ENCODE assay signal across 8 mouse cellular contexts in genomic region chr13:76215397-76215796, GRCm38 (mm10).
DNase-seq lines count a peak whose midpoint lies in the region; ATAC-seq and TF ChIP-seq lines count a peak whose summit lies in the region.

No protein-coding gene starts in this region.

- H3K27me3 ChIP-seq in lung, postnatal 0 days (replicated peaks; ENCODE audit: insufficient read depth, low read length), result no peaks in the 10 kb centered on the region
- no peaks in the 10 kb centered on the region for H3K27me3 ChIP-seq in midbrain, embryonic 15.5 days (replicated peaks)

- no peak for TF ChIP-seq POLR2A in lung, adult 2 months (IDR thresholded peaks at IDR 0.05; ENCODE audit: borderline replicate concordance, extremely low read depth, low read depth, low read length)

- H3K9ac ChIP-seq in lung, postnatal 0 days (replicated peaks; ENCODE audit: low read depth), result no peak overlapping the region
- H3K9ac ChIP-seq in midbrain, embryonic 15.5 days, result no peak overlapping the region

- peak; percentile 96 for ATAC-seq in cerebellum, adult (ENCODE audit: insufficient number of reproducible peaks, low FRiP score, low TSS enrichment)
- ATAC-seq in lung, postnatal 0 days, result no peak
- peak; percentile 80 for ATAC-seq in midbrain, embryonic 15.5 days (replicated peaks)

- no peak overlapping the region for H3K27ac ChIP-seq in lung, postnatal 0 days (ENCODE audit: low read length)
- no peak overlapping the region for H3K27ac ChIP-seq in midbrain, embryonic 15.5 days

- TF ChIP-seq CTCF in lung, postnatal 0 days (IDR thresholded peaks at IDR 0.05), result peak; percentile 63
- TF ChIP-seq CTCF in lung, adult 2 months (IDR thresholded peaks at IDR 0.05; ENCODE audit: insufficient read depth, low read length), result no peak

- no peak for DNase-seq in cerebellum, adult 11-12 months
- DNase-seq in lung, postnatal 0 days (ENCODE audit: low spot score), result peak; percentile 35
- DNase-seq in lung, adult 2 months, result no peak
- DNase-seq in embryo, embryonic 9.5 days (ENCODE audit: extremely low spot score), result peak; percentile 8
- no peak for DNase-seq in adrenal gland, adult 2 months
- no peak for DNase-seq in heart, postnatal 4 days

- no peak for TF ChIP-seq EP300 in lung, postnatal 0 days (IDR thresholded peaks at IDR 0.05)

- 41% methylated on average over 2 of the region's 2 CpGs for WGBS in lung, postnatal 0 days
- 43% methylated on average over 2 of the region's 2 CpGs for WGBS in lung, adult 2 months
- WGBS in midbrain, embryonic 15.5 days, result 50% methylated on average over 2 of the region's 2 CpGs

- H3K4me1 ChIP-seq in lung, postnatal 0 days (ENCODE audit: insufficient read depth, low read depth, low read length), result no peaks in the 10 kb centered on the region
- no peaks in the 10 kb centered on the region for H3K4me1 ChIP-seq in lung, adult 2 months (ENCODE audit: control insufficient read depth, insufficient read depth, low read length)
- no peaks in the 10 kb centered on the region for H3K4me1 ChIP-seq in midbrain, embryonic 15.5 days

- H3K4me3 ChIP-seq in lung, postnatal 0 days (ENCODE audit: low read depth, low read length), result no peak overlapping the region
- no peak overlapping the region for H3K4me3 ChIP-seq in lung, adult 2 months (replicated peaks; ENCODE audit: extremely low read depth, low read depth, low read length)
- no peak overlapping the region for H3K4me3 ChIP-seq in midbrain, embryonic 15.5 days

- H3K36me3 ChIP-seq in lung, postnatal 0 days (ENCODE audit: insufficient read depth, low read length), result no peaks in the 10 kb centered on the region
- H3K36me3 ChIP-seq in midbrain, embryonic 15.5 days (replicated peaks), result no peaks in the 10 kb centered on the region

- H3K9me3 ChIP-seq in lung, postnatal 0 days (ENCODE audit: low read length), result no peaks in the 10 kb centered on the region
- no peaks in the 10 kb centered on the region for H3K9me3 ChIP-seq in midbrain, embryonic 15.5 days

- H3K4me2 ChIP-seq in lung, postnatal 0 days (replicated peaks; ENCODE audit: low read depth, low read length), result no peak overlapping the region
- H3K4me2 ChIP-seq in midbrain, embryonic 15.5 days, result no peak overlapping the region

Comparison
In these comparisons a context has a peak if more than half of its experiments do, and no peak if none do; other contexts are left out.
1. DNase-seq: peak in lung, postnatal 0 days (single experiment) and embryo, embryonic 9.5 days (single experiment); none in cerebellum, adult 11-12 months (single experiment), lung, adult 2 months (single experiment), adrenal gland, adult 2 months (single experiment) and heart, postnatal 4 days (single experiment).